Mouse (Mus musculus) retina, embryonic 14.5 days (tissue): ENCODE results near the gene Slc39a11.

Experiments
- DNase-seq: peaks from one replicate; pipeline ENCODE4 v3.0.0-alpha.2; 2015; ENCODE audit warnings: low spot score

The Slc39a11 gene

GRCm38 (mm10) chr11:113539502-113540209 is 110.2 kb downstream of the Slc39a11 start:
- DNase-seq: peak; percentile 42

GRCm38 (mm10) chr11:113539079-113539478 is 110.8 kb downstream of the Slc39a11 start:
- no peak for DNase-seq

DNA sequence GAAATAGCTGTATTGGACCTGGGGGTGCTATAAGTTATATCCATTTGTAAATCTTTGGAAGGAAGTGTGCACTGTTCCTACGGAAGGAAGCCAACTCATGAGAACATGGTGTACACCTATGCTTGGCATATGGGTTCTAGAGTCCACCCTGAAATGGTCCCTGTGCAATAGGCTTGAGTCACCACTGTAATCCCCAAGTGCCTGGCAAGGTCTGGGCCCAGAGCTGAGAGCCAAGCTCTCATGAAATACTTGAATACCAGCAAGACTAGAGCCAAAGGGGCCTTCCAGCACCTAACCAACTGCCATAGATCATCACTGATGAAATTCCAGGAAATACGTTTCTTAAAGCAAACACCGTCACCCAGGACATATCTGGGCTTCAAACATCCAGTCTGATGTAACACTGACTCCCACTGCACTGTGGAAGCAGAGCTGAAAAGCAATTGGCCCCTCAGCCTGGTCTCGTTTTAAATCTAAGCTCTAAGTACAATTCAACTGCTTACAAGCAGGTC is 111.4 kb downstream of the Slc39a11 start:
- no peak for DNase-seq

- DNase-seq: no peak
Observed at GRCm38 (mm10) chr11:113537715-113538114, 112.2 kb downstream of the Slc39a11 start.

DNA sequence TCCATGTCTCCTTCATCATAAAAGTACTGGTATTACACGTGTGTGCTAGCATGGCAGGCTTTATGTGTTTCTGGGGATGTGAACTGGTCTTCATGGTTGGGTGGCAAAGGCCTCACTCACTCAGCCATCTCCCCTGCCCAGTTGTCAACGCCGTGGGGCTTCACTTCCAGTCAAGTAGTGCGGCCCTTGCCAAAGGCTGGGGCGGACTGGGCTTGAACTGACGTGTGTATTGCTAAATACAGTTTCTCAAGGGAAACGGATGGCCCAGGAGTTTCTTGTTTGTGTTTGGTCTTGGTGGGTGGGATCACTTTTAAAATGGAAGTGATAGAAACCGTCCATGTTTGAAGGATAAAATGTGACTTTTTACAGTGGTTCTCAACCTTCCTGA is 112.7 kb downstream of the Slc39a11 start:
- no peak for DNase-seq

DNA sequence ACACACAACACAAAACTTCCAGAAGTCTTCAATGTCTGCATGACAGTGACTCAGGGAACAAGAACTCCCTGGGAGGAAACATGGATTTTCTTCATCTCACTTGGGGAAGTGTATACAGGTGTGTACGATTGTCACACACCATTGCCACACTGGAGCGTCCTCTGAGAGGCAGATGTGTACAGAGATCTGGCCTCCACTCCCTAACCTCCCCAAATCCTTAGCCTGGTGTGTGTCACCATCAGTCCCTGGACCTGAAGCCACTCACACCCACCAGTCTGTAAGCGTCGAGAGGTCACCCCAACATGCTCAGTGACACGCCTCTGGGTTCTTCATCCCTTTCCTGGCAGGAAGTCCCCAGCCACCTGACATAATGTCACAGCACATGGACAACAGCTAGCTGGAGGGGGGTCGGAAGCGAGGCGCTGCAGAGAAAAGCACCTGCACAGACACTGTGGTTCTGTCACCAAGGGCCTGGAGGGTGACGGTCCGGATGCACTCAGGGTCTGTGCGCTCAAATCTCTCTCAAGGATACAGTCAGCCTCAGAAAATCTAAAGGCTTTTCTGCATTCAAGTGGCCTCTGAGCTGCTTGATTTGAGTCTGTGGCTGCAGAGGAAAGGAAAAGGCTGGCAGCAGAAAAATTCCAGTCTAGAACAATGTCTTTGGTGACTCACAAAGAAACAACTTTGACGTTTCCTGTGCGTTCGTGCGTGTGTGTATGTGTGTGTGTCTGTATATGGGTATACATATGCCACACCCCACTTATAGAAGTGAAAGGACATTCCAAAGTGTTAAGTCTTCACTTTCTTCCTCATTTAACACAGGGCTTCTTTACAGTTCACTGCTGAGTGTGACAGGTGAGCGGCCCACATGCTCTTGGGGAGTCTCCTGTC is 113.3 kb downstream of the Slc39a11 start:
- DNase-seq: no peak

DNA sequence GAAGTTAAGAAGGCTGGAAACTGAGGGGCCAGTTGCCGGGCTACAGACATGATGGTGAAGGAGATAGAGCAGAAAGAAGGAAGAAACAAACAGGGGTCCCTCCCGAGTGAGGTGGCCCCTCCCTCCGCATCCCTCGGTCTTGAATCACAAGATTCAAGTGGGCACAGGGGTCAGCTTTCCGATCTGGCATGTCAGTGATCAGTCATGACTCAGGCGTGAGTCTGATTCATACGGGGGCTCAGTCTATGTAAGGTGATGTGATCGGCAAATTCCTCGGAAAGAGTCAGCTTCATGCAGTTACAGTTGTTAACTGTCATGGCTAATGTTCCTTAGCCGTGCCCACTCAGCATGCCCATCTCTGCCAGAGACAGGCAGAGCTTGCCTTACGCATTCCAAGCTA is 115.5 kb downstream of the Slc39a11 start:
- no peak for DNase-seq

GRCm38 (mm10) chr11:113533931-113534330 is 115.9 kb downstream of the Slc39a11 start:
- DNase-seq: no peak

- DNase-seq: no peak
Observed at GRCm38 (mm10) chr11:113528391-113528790, 121.5 kb downstream of the Slc39a11 start.

DNA sequence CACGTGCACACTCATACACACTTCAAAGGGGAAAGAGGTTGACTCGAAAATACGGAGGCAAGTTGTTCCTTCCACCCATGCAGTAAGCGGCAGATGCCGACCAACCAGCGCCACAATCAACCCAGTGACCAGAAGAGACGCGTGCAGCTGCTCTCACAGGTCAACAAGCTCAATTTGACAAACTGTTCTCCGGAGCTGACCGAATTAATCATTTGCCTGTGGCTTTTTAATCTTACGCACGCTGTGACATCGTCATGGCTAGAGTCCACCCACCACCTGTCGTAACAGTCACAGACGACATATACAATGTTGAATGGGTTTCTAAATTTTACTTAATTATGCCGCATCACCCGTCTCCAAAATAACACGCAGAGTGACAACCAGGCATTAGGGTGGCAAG is 124.1 kb downstream of the Slc39a11 start:
- DNase-seq: peak; percentile 53

- DNase-seq: no peak
Observed at GRCm38 (mm10) chr11:113522726-113523125, 127.2 kb downstream of the Slc39a11 start.

DNA sequence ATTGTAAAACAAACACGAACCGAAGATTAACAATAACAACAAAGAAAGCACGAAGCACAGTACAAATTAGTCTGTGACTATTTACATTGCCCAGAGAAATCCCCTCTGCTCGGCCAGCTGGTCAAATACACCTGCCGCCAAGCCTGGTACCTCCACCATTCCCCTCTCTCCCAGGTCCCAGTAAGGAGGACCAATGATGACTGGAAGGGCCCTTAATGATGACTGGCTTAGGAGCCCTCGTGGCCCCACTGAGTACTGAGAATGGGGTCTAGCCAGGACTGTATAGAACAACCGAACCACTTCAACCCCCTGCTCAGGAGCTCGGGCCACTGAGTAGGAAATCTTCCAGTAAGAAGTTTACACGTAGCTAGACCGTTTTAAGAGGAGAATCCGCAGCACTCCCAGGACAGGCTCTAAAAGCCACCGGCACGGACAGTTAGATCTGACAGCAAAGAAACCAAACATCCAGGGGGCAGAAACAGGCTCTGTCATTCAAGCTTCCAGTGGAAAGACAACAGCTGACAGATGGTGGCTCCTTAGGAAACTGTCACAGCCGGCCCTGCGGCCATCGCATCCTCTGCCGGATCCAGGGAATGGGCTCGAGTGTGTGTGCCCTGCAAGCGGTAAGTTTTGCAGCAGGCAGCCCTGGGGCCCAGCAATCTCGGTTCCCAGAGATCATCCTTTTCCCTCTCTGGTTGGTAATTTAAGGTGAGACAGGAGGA is 128.2 kb downstream of the Slc39a11 start:
- DNase-seq: peak; percentile 50

- peak; percentile 46 for DNase-seq
Observed at GRCm38 (mm10) chr11:113520851-113521461, 128.9 kb downstream of the Slc39a11 start.

GRCm38 (mm10) chr11:113520373-113520772 is 129.5 kb downstream of the Slc39a11 start:
- DNase-seq: no peak

DNA sequence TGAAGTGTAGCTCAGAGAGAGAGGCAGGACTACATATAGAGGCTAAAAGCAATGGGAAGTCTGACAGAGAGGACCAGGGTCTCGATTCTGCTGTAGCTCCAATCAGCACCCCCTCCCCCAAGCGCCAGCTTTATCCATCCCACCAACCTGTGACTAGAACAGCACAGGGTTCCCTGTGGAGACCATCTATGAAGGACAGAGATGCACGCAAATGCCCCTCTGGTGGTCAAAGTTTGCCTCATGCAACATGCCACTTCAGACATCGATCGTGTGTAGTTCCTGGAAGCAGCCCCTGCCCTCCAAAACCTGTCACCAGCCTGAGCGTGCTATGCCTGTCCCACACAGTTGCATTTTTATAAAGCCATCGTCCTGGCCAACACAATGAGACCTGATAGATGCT is 129.9 kb downstream of the Slc39a11 start:
- DNase-seq: no peak

DNA sequence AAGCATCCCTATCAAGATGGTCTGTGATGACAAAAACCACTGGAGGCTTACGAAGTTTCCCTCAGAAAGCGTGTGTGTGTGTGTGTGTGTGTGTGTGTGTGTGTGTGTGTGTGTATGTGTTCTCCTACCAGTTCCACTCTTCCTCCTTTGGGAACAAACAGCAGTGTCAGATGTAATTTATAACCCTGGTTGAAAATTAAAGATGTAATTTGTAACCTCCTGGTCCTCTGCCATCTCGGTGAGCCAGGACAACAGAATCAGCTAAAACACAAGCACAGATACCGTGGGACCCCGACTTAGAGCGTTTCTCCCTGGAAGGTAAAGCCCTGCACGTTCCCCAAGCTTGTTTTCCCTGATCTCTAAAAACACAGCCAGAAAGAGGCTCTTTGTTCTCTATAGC is 131.7 kb downstream of the Slc39a11 start:
- no peak for DNase-seq

DNA sequence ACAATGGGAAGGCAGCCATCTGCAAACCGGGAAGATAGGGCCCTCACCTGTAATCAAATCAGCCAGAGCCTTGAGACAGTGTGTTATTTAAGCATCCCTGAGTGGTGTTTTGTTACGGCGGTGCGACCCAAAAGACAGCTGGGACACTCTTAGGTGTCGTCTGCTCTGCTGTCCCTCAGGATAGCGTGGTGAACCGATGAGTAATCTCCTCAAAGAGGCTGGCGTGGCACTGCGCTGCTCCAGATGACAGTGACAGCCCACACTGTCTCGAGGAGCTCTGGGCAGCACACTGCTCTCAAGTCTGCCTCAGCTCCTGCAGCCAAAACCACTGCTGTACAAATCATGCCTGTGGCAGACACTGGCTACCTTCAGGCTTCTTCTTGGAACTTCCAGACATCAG is 133.7 kb downstream of the Slc39a11 start:
- DNase-seq: no peak

DNA sequence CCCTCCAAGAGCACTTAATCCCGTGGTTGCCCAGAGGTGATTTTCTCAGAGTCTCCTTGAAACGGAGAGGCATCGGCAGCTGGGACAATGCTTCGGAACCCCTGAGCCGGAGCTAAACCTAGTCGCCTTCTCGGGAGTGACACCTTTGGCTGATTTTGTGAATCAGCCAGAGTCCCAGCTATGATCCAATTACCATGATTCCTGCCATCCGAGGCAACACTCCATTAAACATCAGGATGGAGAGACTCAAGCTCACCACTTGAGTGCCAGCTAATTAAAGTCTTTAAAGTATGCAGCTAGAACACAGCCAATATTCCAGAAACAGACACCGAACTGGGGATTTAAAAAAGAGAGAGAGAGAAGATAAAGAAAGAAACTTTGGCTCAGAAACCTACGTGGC is 136.9 kb downstream of the Slc39a11 start:
- no peak for DNase-seq

DNA sequence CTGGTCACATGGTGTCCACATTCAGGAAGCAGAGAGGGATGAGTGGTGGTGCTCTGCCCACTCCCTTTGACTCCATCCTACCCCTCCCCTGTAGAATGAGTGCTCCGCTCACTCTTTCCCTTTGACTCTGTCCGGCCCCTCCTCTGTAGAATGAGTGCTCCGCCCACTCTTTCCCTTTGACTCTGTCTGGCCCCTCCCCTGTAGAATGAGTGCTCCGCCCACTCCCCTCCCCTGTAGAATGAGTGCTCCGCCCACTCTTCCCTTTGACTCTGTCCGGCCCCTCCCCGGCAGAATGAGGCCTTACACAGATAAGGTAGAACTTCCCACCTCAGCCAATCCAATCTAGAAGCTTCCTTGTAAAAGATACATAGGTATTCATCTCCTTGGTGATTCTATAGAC is 137.7 kb downstream of the Slc39a11 start:
- DNase-seq: no peak

DNA sequence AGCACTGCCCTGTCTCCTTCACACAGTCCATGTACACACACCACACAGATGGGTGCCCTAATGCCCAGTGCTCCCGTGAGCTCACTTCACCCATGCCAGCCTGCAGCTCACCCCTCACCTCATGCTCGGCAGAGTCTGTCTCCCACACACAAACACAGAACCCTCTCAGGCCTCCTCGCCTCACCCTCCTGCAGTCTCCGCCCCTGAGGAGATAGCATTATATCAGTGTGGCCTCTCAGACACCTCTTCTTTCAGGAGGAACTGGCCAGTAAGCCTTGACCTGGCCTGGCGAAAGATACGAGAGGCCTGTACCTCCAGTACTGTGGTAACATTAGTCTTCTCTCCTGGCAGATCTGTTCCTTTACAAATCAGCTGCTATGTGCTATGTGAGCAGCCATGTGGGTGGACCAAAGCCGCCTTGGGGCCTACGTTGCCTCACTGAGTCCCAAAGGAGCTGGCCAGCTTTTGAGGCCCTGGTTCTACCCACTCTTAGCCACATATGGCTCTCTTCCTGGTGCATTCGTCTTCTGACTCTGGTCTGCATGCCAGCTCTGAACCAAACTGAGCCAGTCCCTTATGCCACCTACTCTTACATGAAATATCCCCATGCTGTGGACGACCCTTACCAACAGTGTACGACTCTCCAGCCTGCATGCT is 138.8 kb downstream of the Slc39a11 start:
- no peak for DNase-seq

DNA sequence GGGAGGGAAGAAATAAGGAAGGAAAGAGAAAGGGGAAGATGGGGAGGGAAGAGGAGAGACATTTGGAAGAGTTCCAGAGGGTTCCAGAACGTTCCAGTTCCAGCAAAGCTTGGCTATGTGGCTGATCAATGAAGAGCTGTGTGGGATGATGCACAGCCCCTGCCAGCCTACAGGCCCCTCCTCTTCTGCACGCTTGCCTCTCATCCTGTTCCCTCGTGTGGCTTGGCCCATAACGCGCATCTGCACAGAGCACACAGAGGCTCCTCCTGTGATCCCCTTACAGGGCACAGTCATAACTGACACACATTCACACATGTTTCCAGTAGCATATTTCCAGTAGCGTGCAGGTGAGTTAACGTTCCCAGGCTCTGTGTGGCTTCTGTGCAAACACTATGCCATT is 139.6 kb downstream of the Slc39a11 start:
- no peak for DNase-seq
